8 mouse cellular contexts compared by ENCODE assay signal in the genomic region with DNA sequence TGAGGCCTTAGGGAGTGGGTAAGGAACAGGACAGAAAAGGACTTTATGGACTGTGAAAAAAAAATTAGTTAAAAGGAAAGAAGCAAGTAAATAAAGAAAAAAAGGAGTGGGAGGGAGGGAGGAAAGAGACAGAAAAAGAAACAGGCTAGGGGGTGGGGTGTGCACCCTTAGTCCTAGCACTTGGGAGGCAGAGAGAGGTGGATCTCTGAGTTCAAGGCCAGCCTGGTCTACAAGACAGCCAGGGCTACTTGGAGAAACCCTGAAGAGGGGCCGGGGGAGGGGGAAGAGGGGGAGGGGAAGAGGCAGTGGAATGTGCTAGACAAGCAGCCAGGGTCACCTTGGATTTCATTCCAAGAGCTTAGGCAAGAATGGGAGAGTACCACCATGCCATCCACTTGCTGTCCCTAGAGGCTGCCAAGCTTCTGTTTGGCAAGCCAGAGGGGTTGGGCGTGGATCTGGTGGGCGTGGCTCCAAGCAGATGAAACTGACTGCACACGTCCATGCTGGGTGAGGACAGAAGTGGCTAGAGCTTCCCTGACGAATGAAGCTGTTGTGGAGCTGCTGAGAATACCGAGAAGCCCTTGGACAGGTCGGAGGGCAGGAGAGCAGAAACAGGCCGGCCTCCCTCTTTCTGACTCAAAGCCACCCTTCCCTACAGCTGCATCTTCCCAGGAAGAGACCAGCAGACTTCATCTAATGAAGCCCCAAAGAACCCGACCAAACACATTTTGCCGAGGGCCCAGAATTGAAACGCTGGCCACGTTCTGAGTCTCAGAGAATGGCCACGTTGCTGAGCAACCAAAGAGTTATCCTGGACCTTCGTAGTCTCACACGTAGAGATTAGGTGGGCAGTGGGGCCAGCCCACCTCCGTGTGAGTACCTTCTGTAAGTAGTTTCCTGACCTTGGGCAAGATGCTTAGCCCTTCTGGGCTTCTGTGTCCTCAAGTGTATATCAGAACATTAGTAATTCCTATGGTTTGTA. TPM values are rescaled to one million over a fixed set of nuclear protein-coding genes. Genes with fewer than 3 reads are reported as not detected.
DNase-seq lines count a peak whose midpoint lies in the region; ATAC-seq and TF ChIP-seq lines count a peak whose summit lies in the region.

No protein-coding gene starts in this region.

- peaks cover 4% of the 10 kb centered on the region for H3K4me1 ChIP-seq in intestine, embryonic 15.5 days (replicated peaks)
- H3K4me1 ChIP-seq in neural tube, embryonic 15.5 days = peaks cover 16% of the 10 kb centered on the region

- no peak for TF ChIP-seq CTCF in left cerebral cortex, adult 2 months (IDR thresholded peaks at IDR 0.05)

- WGBS in intestine, embryonic 15.5 days = 45% methylated on average over 16 of the region's 16 CpGs
- WGBS in neural tube, embryonic 15.5 days = 47% methylated on average over 16 of the region's 16 CpGs

- no peak overlapping the region for H3K4me2 ChIP-seq in intestine, embryonic 15.5 days (replicated peaks)
- H3K4me2 ChIP-seq in neural tube, embryonic 15.5 days = no peak overlapping the region

- no peak overlapping the region for H3K4me3 ChIP-seq in intestine, embryonic 15.5 days (replicated peaks)
- H3K4me3 ChIP-seq in neural tube, embryonic 15.5 days (replicated peaks) = no peak overlapping the region
- H3K4me3 ChIP-seq in left cerebral cortex, adult 2 months = no peak overlapping the region

- no peak overlapping the region for H3K27ac ChIP-seq in intestine, embryonic 15.5 days
- H3K27ac ChIP-seq in neural tube, embryonic 15.5 days (replicated peaks) = 0 out of 2 replicates have a peak overlapping the region, but pooled peaks have one; percentile 10
- no peak overlapping the region for H3K27ac ChIP-seq in left cerebral cortex, adult 2 months

- no peaks in the 10 kb centered on the region for H3K36me3 ChIP-seq in intestine, embryonic 15.5 days
- H3K36me3 ChIP-seq in neural tube, embryonic 15.5 days = no peaks in the 10 kb centered on the region

- intact Hi-C loops in left cerebral cortex, adult 2 months (cut with DNase I) = no loop called here

- peak; percentile 57 for ATAC-seq in intestine, embryonic 15.5 days
- ATAC-seq in neural tube, embryonic 15.5 days (ENCODE audit: low FRiP score) = peak; percentile 49; the same call in 1 of the 2 replicates

- H3K9ac ChIP-seq in intestine, embryonic 15.5 days = no peak overlapping the region
- H3K9ac ChIP-seq in neural tube, embryonic 15.5 days (replicated peaks) = no peak overlapping the region

- no peaks in the 10 kb centered on the region for H3K9me3 ChIP-seq in intestine, embryonic 15.5 days
- H3K9me3 ChIP-seq in neural tube, embryonic 15.5 days (replicated peaks) = no peaks in the 10 kb centered on the region

- no peaks in the 10 kb centered on the region for H3K27me3 ChIP-seq in intestine, embryonic 15.5 days (replicated peaks)
- H3K27me3 ChIP-seq in neural tube, embryonic 15.5 days (replicated peaks) = no peaks in the 10 kb centered on the region

- DNase-seq in right cerebral cortex, postnatal 10 days (ENCODE audit: low spot score in 2 of 2) = peak; percentile 63 to 65
- DNase-seq in right cerebral cortex, adult 18-20 months = no peak
- DNase-seq in gastrocnemius, adult 8-10 months (ENCODE audit: low spot score in 2 of 2) = peak; percentile 18 to 42
- peak; percentile 57 to 65 for DNase-seq in lung, adult 18-20 months
- no peak for DNase-seq in left cerebral cortex, adult 2 months (ENCODE audit: extremely low spot score in 1 of 2, low spot score in 2 of 2)
- no peak for DNase-seq in thymus, postnatal 0 days (ENCODE audit: low spot score)

RNA-seq across cellular contexts. Expression of a gene that starts 31.6 kb away (rescaled TPM):
- total RNA-seq in gastrocnemius, adult 8-10 months (2022) = 10 to 100 TPM; 10.1 to 11.2 (median 10.2) TPM
- polyA plus RNA-seq in intestine, embryonic 15.5 days (2015; fragmentation: Nextera tagmentation; extraction: Ambion mirVana) = 81.2 and 82.1 TPM in 2 replicates
- polyA plus RNA-seq in neural tube, embryonic 15.5 days (2015; fragmentation: Nextera tagmentation; extraction: Ambion mirVana) = 91.2 and 94.4 TPM in 2 replicates
- total RNA-seq in left cerebral cortex, adult 2 months (2021) = 10 to 100 TPM; 26.2 to 27.1 TPM
- 88.5 and 89.0 TPM in 2 replicates for polyA plus RNA-seq in thymus, postnatal 0 days (2015; fragmentation: Nextera tagmentation; extraction: Ambion mirVana)

RNA-seq across cellular contexts. Expression of a gene that starts 48.3 kb away (rescaled TPM):
- total RNA-seq in gastrocnemius, adult 8-10 months (2022) = under 1 TPM; 0.29 to 0.90 (median 0.49) TPM
- polyA plus RNA-seq in intestine, embryonic 15.5 days (2015; fragmentation: Nextera tagmentation; extraction: Ambion mirVana) = 8.1 and 8.6 TPM in 2 replicates
- 3.4 and 11.5 TPM in 2 replicates for polyA plus RNA-seq in neural tube, embryonic 15.5 days (2015; fragmentation: Nextera tagmentation; extraction: Ambion mirVana)
- 1 to 10 TPM; 1.1 to 1.6 TPM for total RNA-seq in left cerebral cortex, adult 2 months (2021)
- polyA plus RNA-seq in thymus, postnatal 0 days (2015; fragmentation: Nextera tagmentation; extraction: Ambion mirVana) = 17.9 and 19.3 TPM in 2 replicates

Comparison
In these comparisons a context has a peak if more than half of its experiments do, and no peak if none do; other contexts are left out.
1. DNase-seq: peak in right cerebral cortex, postnatal 10 days (2 of 2), gastrocnemius, adult 8-10 months (2 of 2) and lung, adult 18-20 months (2 of 2); none in right cerebral cortex, adult 18-20 months (single experiment), left cerebral cortex, adult 2 months (0 of 2) and thymus, postnatal 0 days (single experiment).